Mouse (Mus musculus) layer of hippocampus, adult 9-11 months (tissue): ENCODE measurements at regions not wholly inside any gene's neighbourhood (a gene's known extent, or its start where the extent isn't known, plus 50 kb on each side); places are given as distances from the start of the nearest gene placed in this dataset.

ENCODE experiments used
- DNase-seq: peaks from one replicate; pipeline ENCODE4 v3.0.0; 2022

- DNase-seq: no peak
Observed at GRCm38 (mm10) chr12:110188136-110188631, 90.7 kb upstream of the Dio3 start.

- no peak for DNase-seq
Observed at GRCm38 (mm10) chr12:110188641-110189328, 90.1 kb upstream of the Dio3 start.

GRCm38 (mm10) chr12:110189329-110189642 lies 89.6 kb upstream of the Dio3 start:
- no peak for DNase-seq

GRCm38 (mm10) chr12:110192186-110192585 lies 86.7 kb upstream of the Dio3 start:
- DNase-seq: no peak

GRCm38 (mm10) chr12:110197366-110197765 lies 81.5 kb upstream of the Dio3 start:
- DNase-seq: no peak

- no peak for DNase-seq
Observed at GRCm38 (mm10) chr12:110200471-110200870, 78.4 kb upstream of the Dio3 start.

GRCm38 (mm10) chr12:110200887-110201286 lies 78.0 kb upstream of the Dio3 start:
- DNase-seq: no peak

GRCm38 (mm10) chr12:110203271-110204014 lies 75.4 kb upstream of the Dio3 start:
- peak; percentile 24 for DNase-seq

- DNase-seq: no peak
Observed at GRCm38 (mm10) chr12:110204246-110204989, 74.5 kb upstream of the Dio3 start.

- no peak for DNase-seq
Observed at GRCm38 (mm10) chr12:110206271-110206670, 72.6 kb upstream of the Dio3 start.

GRCm38 (mm10) chr12:110206812-110207211 lies 72.1 kb upstream of the Dio3 start:
- DNase-seq: no peak

- no peak for DNase-seq
Observed at GRCm38 (mm10) chr12:110207246-110207852, 71.5 kb upstream of the Dio3 start.

GRCm38 (mm10) chr12:110212716-110213115 lies 66.2 kb upstream of the Dio3 start:
- no peak for DNase-seq

- DNase-seq: no peak
Observed at GRCm38 (mm10) chr12:110214833-110215232, 64.0 kb upstream of the Dio3 start.

- DNase-seq: no peak
Observed at GRCm38 (mm10) chr12:110215311-110215710, 63.6 kb upstream of the Dio3 start.

GRCm38 (mm10) chr12:110219750-110220149 lies 59.1 kb upstream of the Dio3 start:
- DNase-seq: no peak

GRCm38 (mm10) chr12:110220516-110220915 lies 58.4 kb upstream of the Dio3 start:
- no peak for DNase-seq

- DNase-seq: no peak
Observed at GRCm38 (mm10) chr12:110221184-110221583, 57.7 kb upstream of the Dio3 start.

GRCm38 (mm10) chr12:110221679-110222078 lies 57.2 kb upstream of the Dio3 start:
- no peak for DNase-seq

- DNase-seq: no peak
Observed at GRCm38 (mm10) chr12:110224250-110224649, 54.6 kb upstream of the Dio3 start.

- peak; percentile 80 for DNase-seq
Observed at GRCm38 (mm10) chr12:110228011-110228411, 50.9 kb upstream of the Dio3 start.
